1 mouse cellular context compared by ENCODE assay signal in the genomic region with DNA sequence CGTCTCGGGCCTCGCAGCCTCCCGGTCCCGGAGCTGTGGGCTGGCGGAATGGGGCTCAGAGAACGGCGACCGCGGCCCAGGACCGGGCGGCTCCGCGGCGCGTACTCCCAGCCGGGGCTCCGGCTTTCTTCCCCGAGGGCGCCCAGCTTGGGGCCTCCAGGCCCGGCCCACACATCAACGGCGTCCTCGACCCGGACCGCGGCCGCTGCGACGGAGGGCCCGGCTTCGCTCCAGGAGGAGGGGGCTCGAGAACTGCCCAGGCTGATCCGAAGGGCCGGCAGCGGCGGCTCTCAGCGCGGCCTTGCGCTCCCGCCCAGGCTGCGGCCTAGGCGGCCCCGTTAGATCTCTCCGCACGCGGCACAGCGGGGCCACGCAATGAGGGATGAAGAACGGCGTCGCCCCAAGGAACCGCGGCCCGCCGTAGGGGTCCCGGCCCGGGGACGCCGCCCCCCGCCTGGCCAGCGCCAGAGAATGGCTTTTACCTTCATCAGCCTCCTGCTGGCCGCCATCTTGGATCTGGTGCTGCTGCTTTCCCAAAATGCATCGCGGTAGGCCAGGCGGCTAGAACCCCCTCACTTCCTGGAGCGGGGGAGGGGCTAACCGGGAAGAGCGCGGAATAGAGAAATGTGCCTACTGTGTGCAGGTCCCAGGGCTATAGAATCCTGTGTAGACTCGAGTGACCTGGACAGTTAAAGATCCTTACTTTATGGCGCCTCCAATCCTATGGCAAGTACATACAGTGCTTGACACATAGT.
A peak's percentile ranks its signal among the peaks of the same experiment; 100 is the strongest.
TF ChIP-seq lines count a peak whose summit lies in the region.

No protein-coding gene starts in this region.

TF ChIP-seq in MEL, 35 proteins besides CTCF, POLR2A, EP300 and RAD21:
- TF ChIP-seq ZC3H11A (IDR thresholded peaks at IDR 0.05; ENCODE audit: low read depth, low read length), result no peak
- TF ChIP-seq ZNF384 (IDR thresholded peaks at IDR 0.05; ENCODE audit: low read depth, low read length), result no peak
- peak; percentile 79 for TF ChIP-seq SIN3A (IDR thresholded peaks at IDR 0.05; ENCODE audit: low read length)
- TF ChIP-seq USF2 (IDR thresholded peaks at IDR 0.05; ENCODE audit: borderline replicate concordance in 1 of 2, insufficient read depth in 1 of 2, low read depth in 1 of 2, low read length in 2 of 2), result no peak
- peak; percentile 62; the same call in 1 of the 2 replicates for TF ChIP-seq KAT2A (conservative IDR thresholded peaks at IDR 0.05; ENCODE audit: low read depth, low read length)
- peak; percentile 89 for TF ChIP-seq MAZ (IDR thresholded peaks at IDR 0.05; ENCODE audit: low read depth, low read length)
- no peak for TF ChIP-seq MYB (IDR thresholded peaks at IDR 0.05; ENCODE audit: low read depth, low read length)
- no peak for TF ChIP-seq RCOR1 (IDR thresholded peaks at IDR 0.05; ENCODE audit: low read depth, low read length)
- TF ChIP-seq NELFE (IDR thresholded peaks at IDR 0.05; ENCODE audit: low read depth, low read length), result peak; percentile 92
- no peak for TF ChIP-seq POLR2AphosphoS5 (IDR thresholded peaks at IDR 0.05; ENCODE audit: borderline replicate concordance, low read depth, low read length)
- TF ChIP-seq ETS1 (IDR thresholded peaks at IDR 0.05; ENCODE audit: low read depth, low read length), result peak; percentile 31; the same call in 1 of the 2 replicates
- TF ChIP-seq ZMIZ1 (IDR thresholded peaks at IDR 0.05; ENCODE audit: low read depth, low read length), result peak; percentile 85
- peak; percentile 77 for TF ChIP-seq CHD2 (IDR thresholded peaks at IDR 0.05; ENCODE audit: low read length)
- no peak for TF ChIP-seq MAX (IDR thresholded peaks at IDR 0.05; ENCODE audit: low read length)
- TF ChIP-seq GABPA (IDR thresholded peaks at IDR 0.05; ENCODE audit: low read depth, low read length), result no peak
- TF ChIP-seq TAL1 (IDR thresholded peaks at IDR 0.05; ENCODE audit: low read length), result no peak
- no peak for TF ChIP-seq GATA1 (IDR thresholded peaks at IDR 0.05; ENCODE audit: low read depth, low read length)
- TF ChIP-seq USF1 (IDR thresholded peaks at IDR 0.05; ENCODE audit: low read depth, low read length), result peak; percentile 20; the same call in 1 of the 2 replicates
- TF ChIP-seq POLR2AphosphoS2 (IDR thresholded peaks at IDR 0.05; ENCODE audit: low read length), result peak; percentile 93
- TF ChIP-seq UBTF (IDR thresholded peaks at IDR 0.05; ENCODE audit: borderline replicate concordance, insufficient read depth, low read depth, low read length), result peak; percentile 74; the same call in 1 of the 2 replicates
- no peak for TF ChIP-seq BHLHE40 (IDR thresholded peaks at IDR 0.05; ENCODE audit: borderline replicate concordance, low read depth, low read length)
- peak; percentile 100 for TF ChIP-seq ZKSCAN1 (IDR thresholded peaks at IDR 0.05; ENCODE audit: low read depth, low read length)
- no peak for TF ChIP-seq MAFK (IDR thresholded peaks at IDR 0.05; ENCODE audit: borderline replicate concordance, low read depth, low read length)
- TF ChIP-seq NRF1 (IDR thresholded peaks at IDR 0.05; ENCODE audit: insufficient read depth, low read depth, low read length, poor library complexity, severe bottlenecking), result 0 out of 2 replicates have a peak, but pooled peaks have one; percentile 23
- TF ChIP-seq MYC (IDR thresholded peaks at IDR 0.05; ENCODE audit: low read depth, low read length), result peak; percentile 39; the same call in 1 of the 2 replicates
- peak; percentile 78 for TF ChIP-seq TBP (IDR thresholded peaks at IDR 0.05; ENCODE audit: low read depth, low read length)
- TF ChIP-seq CHD1 (IDR thresholded peaks at IDR 0.05; ENCODE audit: low read depth, low read length), result peak; percentile 98
- TF ChIP-seq ELF1 (IDR thresholded peaks at IDR 0.05; ENCODE audit: low read depth, low read length), result peak; percentile 96
- TF ChIP-seq E2F4 (IDR thresholded peaks at IDR 0.05; ENCODE audit: borderline replicate concordance, low read depth, low read length), result peak; percentile 75; the same call in 1 of the 2 replicates
- TF ChIP-seq HCFC1 (IDR thresholded peaks at IDR 0.05; ENCODE audit: low read depth, low read length), result peak; percentile 88
- no peak for TF ChIP-seq JUND (IDR thresholded peaks at IDR 0.05; ENCODE audit: low read depth, low read length)
- TF ChIP-seq MXI1 (IDR thresholded peaks at IDR 0.05; ENCODE audit: low read depth, low read length), result peak; percentile 47; the same call in 1 of the 2 replicates
- no peak for TF ChIP-seq MEF2A (IDR thresholded peaks at IDR 0.05; ENCODE audit: extremely low read depth, insufficient replicate concordance, low read depth, low read length, poor library complexity, severe bottlenecking)
- TF ChIP-seq SMC3 (IDR thresholded peaks at IDR 0.05; ENCODE audit: low read depth, low read length), result no peak
- peak; percentile 80 for TF ChIP-seq TCF12 (IDR thresholded peaks at IDR 0.05; ENCODE audit: low read depth, low read length)
